Mouse (Mus musculus) hindbrain, postnatal 0 days (tissue): ENCODE results near the gene Hecw1. TPM values are rescaled to one million over a fixed set of nuclear protein-coding genes. Genes with fewer than 3 reads are reported as not detected.

ENCODE experiments used
- ATAC-seq: fragments of 200-750 bp; cut with Nextera tagmentation; 2 replicates; pipeline ENCODE4 v1.8.0; 2017; ENCODE audit warnings: mild to moderate bottlenecking, moderate TSS enrichment, moderate library complexity
- DNase-seq: peaks from one replicate; pipeline ENCODE4 v3.0.0-alpha.2; 2015; ENCODE audit warnings: low spot score
- H3K27ac ChIP-seq: fragments of 300-500 bp; sonication (generic); 2 replicates; pipeline ENCODE4 v1.5.1; 2014; ENCODE audit warnings: mild to moderate bottlenecking
- H3K27me3 ChIP-seq: fragments of 300-500 bp; sonication (generic); 2 replicates; pipeline ENCODE4 v1.6.1; 2014; ENCODE audit warnings: low read length, mixed read lengths; ENCODE audit not compliant: insufficient read depth
- H3K36me3 ChIP-seq: fragments of 300-500 bp; sonication (generic); 2 replicates; pipeline ENCODE4 v1.6.1; 2014; ENCODE audit warnings: low read length, mixed read lengths; ENCODE audit not compliant: insufficient read depth
- H3K4me1 ChIP-seq: fragments of 300-500 bp; sonication (generic); 2 replicates; pipeline ENCODE4 v1.6.1; 2014; ENCODE audit warnings: antibody characterized with exemption, low read length, mixed read lengths; ENCODE audit not compliant: insufficient read depth
- H3K4me2 ChIP-seq: fragments of 300-500 bp; sonication (generic); 2 replicates; pipeline ENCODE4 v1.6.1; 2014; ENCODE audit warnings: low read depth, mild to moderate bottlenecking, low read length, moderate library complexity, mixed read lengths
- H3K4me3 ChIP-seq: fragments of 300-500 bp; sonication (generic); 2 replicates; pipeline ENCODE4 v1.5.1; 2014; ENCODE audit warnings: low read length
- H3K9ac ChIP-seq: fragments of 300-500 bp; sonication (generic); replicated peaks from 2 replicates; pipeline ENCODE4 v1.6.1; 2014; ENCODE audit warnings: mild to moderate bottlenecking, low read length, moderate library complexity, mixed read lengths
- H3K9me3 ChIP-seq: fragments of 300-500 bp; sonication (generic); 2 replicates; pipeline ENCODE4 v1.6.1; 2016; ENCODE audit warnings: low read length, mixed read lengths
- CTCF ChIP-seq: IDR thresholded peaks from 2 replicates; pipeline ENCODE4 v1.5.1; 2016; ENCODE audit warnings: antibody characterized with exemption, control low read depth, low read depth
- WGBS: fragments of 180-500 bp; shearing (Covaris S2); extraction: QIAGEN DNeasy Blood & Tissue Kit; methylation state at CpG from one replicate; pipeline ENCODE4 v1.1.7; 2014; 5-methylcytosine and 5-hydroxymethylcytosine counted together
- polyA plus RNA-seq: library from polyadenylated mRNA; unstranded; fragments of >200 nt; fragmentation: Nextera tagmentation; extraction: Ambion mirVana; gene quantifications from 2 replicates; pipeline ENCODE4 v1.2.1, GENCODE M21; 2015
- total RNA-seq: library from RNA; depleted of rRNA; stranded (reverse); fragments of >200 nt; gene quantifications from 2 replicates; pipeline ENCODE4 v1.2.3, GENCODE M21; 2014

Gene Hecw1
- total and polyA plus RNA-seq, 2 experiments from 2014 or later: 29.8 to 95.3 TPM

- Histone ChIP-seq H3K4me1 (no peaks in the 10 kb centered on the region), H3K9me3 (no peaks in the 10 kb centered on the region), H3K9ac (no peak overlapping the region), H3K4me2 (no peak overlapping the region), H3K4me3 (no peak overlapping the region), H3K27ac (no peak overlapping the region), H3K27me3 (no peaks in the 10 kb centered on the region), H3K36me3 (no peaks in the 10 kb centered on the region)
- 64% methylated on average over 2 of the region's 2 CpGs for WGBS
- DNase-seq: no peak
- no peak for TF ChIP-seq CTCF
- 0 out of 2 replicates have a peak, but pooled peaks have one; percentile 18 for ATAC-seq
These were observed 35.2 kb downstream of the Hecw1 start for GRCm38 (mm10) chr13:14487812-14488211.

- H3K27me3 ChIP-seq: no peaks in the 10 kb centered on the region
- no peak overlapping the region for H3K4me2 ChIP-seq
- no peak overlapping the region for H3K27ac ChIP-seq
- no peaks in the 10 kb centered on the region for H3K4me1 ChIP-seq
- no peak overlapping the region for H3K9ac ChIP-seq
- no peaks in the 10 kb centered on the region for H3K9me3 ChIP-seq
- no peaks in the 10 kb centered on the region for H3K36me3 ChIP-seq
- no peak overlapping the region for H3K4me3 ChIP-seq
- 100% methylated on average over 1 of the region's 1 CpGs for WGBS
- ATAC-seq (no peak), DNase-seq (no peak)
- no peak for TF ChIP-seq CTCF
These were observed 51.9 kb downstream of the Hecw1 start for GRCm38 (mm10) chr13:14471121-14471520.

- Histone ChIP-seq H3K9me3 (no peaks in the 10 kb centered on the region), H3K4me2 (no peak overlapping the region), H3K27ac (no peak overlapping the region), H3K4me1 (no peaks in the 10 kb centered on the region), H3K9ac (no peak overlapping the region), H3K4me3 (no peak overlapping the region), H3K27me3 (no peaks in the 10 kb centered on the region), H3K36me3 (no peaks in the 10 kb centered on the region)
- ATAC-seq: peak; percentile 57
- peak; percentile 16 for DNase-seq
- WGBS: 71% methylated on average over 3 of the region's 3 CpGs
- TF ChIP-seq CTCF: no peak
These were observed 55.5 kb downstream of the Hecw1 start for GRCm38 (mm10) chr13:14467517-14467916.

- TF ChIP-seq CTCF: no peak
- 86% methylated on average over 5 of the region's 5 CpGs for WGBS
- DNase-seq (no peak), ATAC-seq (no peak)
- H3K4me3 ChIP-seq: no peak overlapping the region
- H3K27ac ChIP-seq: no peak overlapping the region
- H3K27me3 ChIP-seq: no peaks in the 10 kb centered on the region
- H3K4me1 ChIP-seq: no peaks in the 10 kb centered on the region
- no peak overlapping the region for H3K4me2 ChIP-seq
- H3K9ac ChIP-seq: no peak overlapping the region
- no peaks in the 10 kb centered on the region for H3K9me3 ChIP-seq
- no peaks in the 10 kb centered on the region for H3K36me3 ChIP-seq
These were observed 62.0 kb downstream of the Hecw1 start for GRCm38 (mm10) chr13:14461036-14461435.

- no peak for TF ChIP-seq CTCF
- no peak for DNase-seq
- Histone ChIP-seq H3K9ac (no peak overlapping the region), H3K4me1 (no peaks in the 10 kb centered on the region), H3K27ac (no peak overlapping the region), H3K4me2 (no peak overlapping the region), H3K9me3 (no peaks in the 10 kb centered on the region), H3K27me3 (no peaks in the 10 kb centered on the region), H3K4me3 (no peak overlapping the region), H3K36me3 (no peaks in the 10 kb centered on the region)
- 88% methylated on average over 2 of the region's 2 CpGs for WGBS
- ATAC-seq: no peak
These were observed 66.0 kb downstream of the Hecw1 start for GRCm38 (mm10) chr13:14457043-14457442.

GRCm38 (mm10) chr13:14439540-14439939 is 83.5 kb downstream of the Hecw1 start:
- no peaks in the 10 kb centered on the region for H3K4me1 ChIP-seq
- ATAC-seq: no peak

GRCm38 (mm10) chr13:14428845-14429553 is 94.0 kb downstream of the Hecw1 start:
- Histone ChIP-seq H3K9me3 (no peaks in the 10 kb centered on the region), H3K36me3 (no peaks in the 10 kb centered on the region), H3K27ac (no peak overlapping the region), H3K4me3 (no peak overlapping the region), H3K9ac (no peak overlapping the region), H3K27me3 (no peaks in the 10 kb centered on the region), H3K4me1 (no peaks in the 10 kb centered on the region), H3K4me2 (no peak overlapping the region)
- TF ChIP-seq CTCF: no peak
- ATAC-seq: no peak
- no peak for DNase-seq
- WGBS: 86% methylated on average over 6 of the region's 6 CpGs

More at GRCm38 (mm10) chr13:14439540-14439939, 83.5 kb downstream of the Hecw1 start:
- TF ChIP-seq CTCF: no peak
- Histone ChIP-seq H3K36me3 (no peaks in the 10 kb centered on the region), H3K4me2 (no peak overlapping the region), H3K9me3 (no peaks in the 10 kb centered on the region), H3K27me3 (no peaks in the 10 kb centered on the region), H3K4me3 (no peak overlapping the region), H3K9ac (no peak overlapping the region), H3K27ac (no peak overlapping the region)
- no peak for DNase-seq
